Mouse (Mus musculus) MEL (cell line): ENCODE data around the gene Ltbp3. TPM values are rescaled to one million over a fixed set of nuclear protein-coding genes. Genes with fewer than 3 reads are reported as not detected.

ENCODE experiments used
- DNase-seq: peaks from one replicate; pipeline ENCODE4 v3.0.0; 2011; ENCODE audit warnings: low read depth, low spot score
- H3K27ac ChIP-seq: 2 replicates; pipeline ENCODE4 v1.5.1; 2012; ENCODE audit warnings: low read depth, mild to moderate bottlenecking, control low read depth, low read length, moderate library complexity; ENCODE audit not compliant: control insufficient read depth
- H3K27me3 ChIP-seq, 2 experiments: fragments of 150-350 bp in 1 of 2; sonication (generic) in 1 of 2; 2 replicates each; pipeline ENCODE4 v1.6.1; 2012; ENCODE audit warnings: low read length in 2 of 2, mild to moderate bottlenecking in 2 of 2, improper control_type of control experiment in 1 of 2, moderate library complexity in 1 of 2; ENCODE audit not compliant: insufficient read depth in 2 of 2, control insufficient read depth in 1 of 2
- H3K36me3 ChIP-seq, 2 experiments: 2 replicates each; pipeline ENCODE4 v1.6.1; 2012 to 2014; ENCODE audit warnings: low read length in 2 of 2, improper control_type of control experiment in 1 of 2, inconsistent platforms in 1 of 2, mild to moderate bottlenecking in 1 of 2; ENCODE audit not compliant: insufficient read depth in 2 of 2, control insufficient read depth in 1 of 2
- H3K4me1 ChIP-seq, 2 experiments: fragments of 150-350 bp in 1 of 2; sonication (generic) in 1 of 2; 2 replicates each; pipeline ENCODE4 v1.6.1; 2012; ENCODE audit warnings: low read length in 2 of 2, improper control_type of control experiment in 1 of 2, mild to moderate bottlenecking in 1 of 2; ENCODE audit not compliant: insufficient read depth in 2 of 2, control insufficient read depth in 1 of 2
- H3K4me3 ChIP-seq, 2 experiments: fragments of 150-350 bp in 1 of 2; sonication (generic) in 1 of 2; 2 replicates each; pipeline ENCODE4 v1.5.1; 2012; ENCODE audit warnings: low read depth in 2 of 2, low read length in 2 of 2, mild to moderate bottlenecking in 2 of 2, moderate library complexity in 2 of 2, control low read depth in 1 of 2, improper control_type of control experiment in 1 of 2; ENCODE audit not compliant: control insufficient read depth in 1 of 2, insufficient read depth in 1 of 2
- H3K79me2 ChIP-seq: 2 replicates; pipeline ENCODE4 v1.6.1; 2012; ENCODE audit warnings: mild to moderate bottlenecking, low read length, moderate library complexity; ENCODE audit not compliant: control insufficient read depth, poor library complexity, insufficient read depth
- H3K9ac ChIP-seq: 2 replicates; pipeline ENCODE4 v1.6.1; 2012; ENCODE audit warnings: low read depth, mild to moderate bottlenecking, control low read depth, low read length, moderate library complexity; ENCODE audit not compliant: control insufficient read depth, poor library complexity, severe bottlenecking
- H3K9me3 ChIP-seq: fragments of 150-350 bp; sonication (generic); replicated peaks from 2 replicates; pipeline ENCODE4 v1.6.1; 2012; ENCODE audit warnings: mild to moderate bottlenecking, low read length, improper control_type of control experiment, moderate library complexity; ENCODE audit not compliant: insufficient read depth
- BHLHE40 ChIP-seq: IDR thresholded peaks from 2 replicates; pipeline ENCODE4 v1.6.1; 2012; ENCODE audit warnings: low read depth, mild to moderate bottlenecking, inconsistent platforms, low read length, improper control_type of control experiment, borderline replicate concordance
- CTCF ChIP-seq, 3 experiments: IDR thresholded peaks in 2 of 3; conservative IDR thresholded peaks in 1 of 3; 2 replicates each; pipeline ENCODE4 v1.5.1; 2011 to 2012; ENCODE audit warnings: low read length in 3 of 3, low read depth in 2 of 3, mild to moderate bottlenecking in 2 of 3, improper control_type of control experiment in 1 of 3, inconsistent platforms in 1 of 3, mixed read lengths in 1 of 3, moderate library complexity in 1 of 3; ENCODE audit not compliant: control insufficient read depth in 1 of 3, insufficient read depth in 1 of 3, poor library complexity in 1 of 3, severe bottlenecking in 1 of 3
- E2F4 ChIP-seq: IDR thresholded peaks from 2 replicates; pipeline ENCODE4 v1.6.1; 2011; ENCODE audit warnings: low read depth, low read length, improper control_type of control experiment, borderline replicate concordance
- ELF1 ChIP-seq: IDR thresholded peaks from 2 replicates; pipeline ENCODE4 v1.6.1; 2014; ENCODE audit warnings: low read depth, mild to moderate bottlenecking, inconsistent platforms, low read length, improper control_type of control experiment, moderate library complexity
- ETS1 ChIP-seq: IDR thresholded peaks from 2 replicates; pipeline ENCODE4 v1.6.1; 2012; ENCODE audit warnings: low read depth, mild to moderate bottlenecking, inconsistent platforms, low read length, improper control_type of control experiment, moderate library complexity
- GATA1 ChIP-seq: IDR thresholded peaks from 2 replicates; pipeline ENCODE4 v1.6.1; 2011; ENCODE audit warnings: low read depth, low read length, improper control_type of control experiment
- HCFC1 ChIP-seq: IDR thresholded peaks from 2 replicates; pipeline ENCODE4 v1.6.1; 2012; ENCODE audit warnings: low read depth, mild to moderate bottlenecking, inconsistent platforms, low read length, improper control_type of control experiment, moderate library complexity
- JUND ChIP-seq: IDR thresholded peaks from 2 replicates; pipeline ENCODE4 v1.6.1; 2011; ENCODE audit warnings: low read depth, mild to moderate bottlenecking, improper control_type of control experiment, low read length
- KAT2A ChIP-seq: conservative IDR thresholded peaks from 2 replicates; pipeline ENCODE4 v1.6.1; 2012; ENCODE audit warnings: low read depth, low read length, improper control_type of control experiment, inconsistent platforms
- MAX ChIP-seq: IDR thresholded peaks from 2 replicates; pipeline ENCODE4 v1.6.1; 2011; ENCODE audit warnings: low read length, improper control_type of control experiment
- MAZ ChIP-seq: IDR thresholded peaks from 2 replicates; pipeline ENCODE4 v1.6.1; 2012; ENCODE audit warnings: low read depth, mild to moderate bottlenecking, inconsistent platforms, low read length, improper control_type of control experiment
- MEF2A ChIP-seq: IDR thresholded peaks from 2 replicates; pipeline ENCODE4 v1.6.1; 2014; ENCODE audit warnings: low read depth, mild to moderate bottlenecking, inconsistent platforms, low read length, improper control_type of control experiment; ENCODE audit not compliant: poor library complexity, insufficient replicate concordance, severe bottlenecking; ENCODE audit errors: extremely low read depth
- MYC ChIP-seq: IDR thresholded peaks from 2 replicates; pipeline ENCODE4 v1.6.1; 2011; ENCODE audit warnings: low read depth, mild to moderate bottlenecking, low read length, improper control_type of control experiment, moderate library complexity
- NELFE ChIP-seq: IDR thresholded peaks from 2 replicates; pipeline ENCODE4 v1.6.1; 2011; ENCODE audit warnings: low read depth, low read length, improper control_type of control experiment
- NRF1 ChIP-seq: IDR thresholded peaks from 2 replicates; pipeline ENCODE4 v1.6.1; 2014; ENCODE audit warnings: low read depth, mild to moderate bottlenecking, inconsistent platforms, low read length, improper control_type of control experiment, moderate library complexity; ENCODE audit not compliant: poor library complexity, insufficient read depth, severe bottlenecking
- POLR2A ChIP-seq, 2 experiments: IDR thresholded peaks; 2 replicates each; pipeline ENCODE4 v1.6.1; 2011 to 2012; ENCODE audit warnings: low read length in 2 of 2, mild to moderate bottlenecking in 2 of 2, control low read depth in 1 of 2, improper control_type of control experiment in 1 of 2, low read depth in 1 of 2, moderate library complexity in 1 of 2; ENCODE audit not compliant: control insufficient read depth in 1 of 2, insufficient read depth in 1 of 2, poor library complexity in 1 of 2
- POLR2AphosphoS5 ChIP-seq: IDR thresholded peaks from 2 replicates; pipeline ENCODE4 v1.6.1; 2012; ENCODE audit warnings: low read depth, borderline replicate concordance, mild to moderate bottlenecking, inconsistent platforms, low read length, moderate library complexity, mixed read lengths
- RAD21 ChIP-seq: IDR thresholded peaks from 2 replicates; pipeline ENCODE4 v1.6.1; 2011; ENCODE audit warnings: mild to moderate bottlenecking, low read depth, low read length, improper control_type of control experiment
- RCOR1 ChIP-seq: IDR thresholded peaks from 2 replicates; pipeline ENCODE4 v1.6.1; 2012; ENCODE audit warnings: low read depth, mild to moderate bottlenecking, inconsistent platforms, low read length, improper control_type of control experiment
- SMC3 ChIP-seq: IDR thresholded peaks from 2 replicates; pipeline ENCODE4 v1.6.1; 2011; ENCODE audit warnings: low read depth, low read length, improper control_type of control experiment
- TBP ChIP-seq: IDR thresholded peaks from 2 replicates; pipeline ENCODE4 v1.8.0; 2011; ENCODE audit warnings: low read depth, low read length, improper control_type of control experiment
- UBTF ChIP-seq: IDR thresholded peaks from 2 replicates; pipeline ENCODE4 v1.6.1; 2012; ENCODE audit warnings: low read depth, mild to moderate bottlenecking, inconsistent platforms, low read length, improper control_type of control experiment, moderate library complexity, borderline replicate concordance; ENCODE audit not compliant: insufficient read depth
- USF1 ChIP-seq: IDR thresholded peaks from 2 replicates; pipeline ENCODE4 v1.6.1; 2014; ENCODE audit warnings: low read depth, mild to moderate bottlenecking, inconsistent platforms, low read length, improper control_type of control experiment, moderate library complexity
- USF2 ChIP-seq, 2 experiments: IDR thresholded peaks; 2 replicates each; pipeline ENCODE4 v1.6.1; 2011 to 2012; ENCODE audit warnings: improper control_type of control experiment in 2 of 2, low read length in 2 of 2, borderline replicate concordance in 1 of 2, inconsistent platforms in 1 of 2, low read depth in 1 of 2, mild to moderate bottlenecking in 1 of 2; ENCODE audit not compliant: insufficient read depth in 1 of 2
- ZC3H11A ChIP-seq: IDR thresholded peaks from 2 replicates; pipeline ENCODE4 v1.6.1; 2012; ENCODE audit warnings: low read depth, mild to moderate bottlenecking, inconsistent platforms, low read length, improper control_type of control experiment
- ZKSCAN1 ChIP-seq: IDR thresholded peaks from 2 replicates; pipeline ENCODE4 v1.6.1; 2012; ENCODE audit warnings: low read depth, mild to moderate bottlenecking, inconsistent platforms, low read length, improper control_type of control experiment, moderate library complexity
- ZNF384 ChIP-seq: IDR thresholded peaks from 2 replicates; pipeline ENCODE4 v1.6.1; 2012; ENCODE audit warnings: low read depth, mild to moderate bottlenecking, inconsistent platforms, low read length, improper control_type of control experiment
- polyA plus RNA-seq, 2 experiments: library from polyadenylated mRNA; stranded (reverse) in 1 of 2; unstranded in 1 of 2; fragments of >175 nt in 1 of 2; fragments of >200 nt in 1 of 2; gene quantifications; 2 replicates each; pipeline versions ENCODE4 v1.2.1 to v1.2.4; 2012; ENCODE audit warnings: low replicate concordance in 2 of 2, low read depth in 1 of 2; ENCODE audit not compliant: insufficient read length in 2 of 2, insufficient read depth in 1 of 2, missing spikeins in 1 of 2
- total RNA-seq: library from RNA; depleted of rRNA; stranded (reverse); fragments of 300-350 nt; gene quantifications from 2 replicates; pipeline ENCODE4 v1.2.3, GENCODE M21; 2012

Gene Ltbp3
- total and polyA plus RNA-seq, 3 experiments, result 0.39 TPM; not detected in 2

DNA sequence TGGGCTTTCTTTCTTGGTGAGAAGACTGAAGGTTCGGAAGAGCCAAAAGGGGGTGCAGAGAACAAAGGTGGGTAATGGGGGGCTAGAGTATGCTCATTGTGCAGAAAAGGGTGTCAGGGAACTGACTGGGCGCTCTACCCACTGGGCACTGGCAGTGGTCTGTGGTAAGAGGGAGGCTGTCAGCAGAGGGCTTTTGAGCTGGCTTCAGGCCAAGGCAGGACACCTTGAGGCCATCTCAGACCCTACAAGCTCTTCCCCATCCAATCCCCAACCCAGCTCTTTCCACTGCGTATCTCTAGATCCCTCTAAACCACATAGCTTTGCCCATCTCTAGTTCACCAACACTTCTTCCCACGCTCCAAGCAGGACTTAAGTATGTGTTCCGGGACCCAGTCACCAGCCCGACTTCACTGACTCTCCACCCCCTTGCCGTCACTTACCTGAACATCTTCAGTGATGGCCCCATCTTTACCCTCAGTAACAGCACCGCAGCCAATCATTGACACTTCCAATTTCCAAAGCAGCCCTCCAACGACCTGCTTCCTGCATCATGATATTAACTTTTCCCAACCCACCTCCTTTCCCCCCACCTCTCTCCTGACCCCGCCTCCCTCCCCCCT lies 44.4 kb downstream of the Ltbp3 start:
- no peak overlapping the region for H3K9ac ChIP-seq
- DNase-seq, result no peak
- no peak overlapping the region for H3K4me3 ChIP-seq
- H3K27me3 ChIP-seq, result no peaks in the 10 kb centered on the region
- no peaks in the 10 kb centered on the region for H3K9me3 ChIP-seq
- no peak overlapping the region for H3K27ac ChIP-seq
- H3K4me1 ChIP-seq, result peaks cover 0 to 11% of the 10 kb centered on the region in 2 experiments; a peak in 2 of 4 replicates
- no peak for TF ChIP-seq ELF1
- no peak for TF ChIP-seq E2F4
- no peak for TF ChIP-seq MYC
- no peak for TF ChIP-seq BHLHE40
- no peak for TF ChIP-seq MAX
- no peak for TF ChIP-seq ZC3H11A
- TF ChIP-seq USF1, result no peak
- no peak for TF ChIP-seq USF2 (IDR thresholded peaks at IDR 0.05; ENCODE audit: borderline replicate concordance in 1 of 2, insufficient read depth in 1 of 2, low read depth in 1 of 2, low read length in 2 of 2)
- TF ChIP-seq ZNF384, result no peak
- no peak for TF ChIP-seq KAT2A
- no peak for TF ChIP-seq TBP
- no peak for TF ChIP-seq MAZ
- no peak for TF ChIP-seq NRF1
- TF ChIP-seq UBTF, result no peak
- TF ChIP-seq MEF2A, result no peak
- TF ChIP-seq SMC3, result no peak
- no peak for TF ChIP-seq CTCF (IDR thresholded peaks at IDR 0.05 in 2 of 3, conservative IDR thresholded peaks at IDR 0.05 in 1 of 3; ENCODE audit: control insufficient read depth in 1 of 3, insufficient read depth in 1 of 3, low read depth in 2 of 3, low read length in 3 of 3, poor library complexity in 1 of 3, severe bottlenecking in 1 of 3)
- no peak for TF ChIP-seq ZKSCAN1
- TF ChIP-seq RAD21, result no peak
- H3K36me3 ChIP-seq, result no peaks in the 10 kb centered on the region
- H3K79me2 ChIP-seq, result no peaks in the 10 kb centered on the region

DNA sequence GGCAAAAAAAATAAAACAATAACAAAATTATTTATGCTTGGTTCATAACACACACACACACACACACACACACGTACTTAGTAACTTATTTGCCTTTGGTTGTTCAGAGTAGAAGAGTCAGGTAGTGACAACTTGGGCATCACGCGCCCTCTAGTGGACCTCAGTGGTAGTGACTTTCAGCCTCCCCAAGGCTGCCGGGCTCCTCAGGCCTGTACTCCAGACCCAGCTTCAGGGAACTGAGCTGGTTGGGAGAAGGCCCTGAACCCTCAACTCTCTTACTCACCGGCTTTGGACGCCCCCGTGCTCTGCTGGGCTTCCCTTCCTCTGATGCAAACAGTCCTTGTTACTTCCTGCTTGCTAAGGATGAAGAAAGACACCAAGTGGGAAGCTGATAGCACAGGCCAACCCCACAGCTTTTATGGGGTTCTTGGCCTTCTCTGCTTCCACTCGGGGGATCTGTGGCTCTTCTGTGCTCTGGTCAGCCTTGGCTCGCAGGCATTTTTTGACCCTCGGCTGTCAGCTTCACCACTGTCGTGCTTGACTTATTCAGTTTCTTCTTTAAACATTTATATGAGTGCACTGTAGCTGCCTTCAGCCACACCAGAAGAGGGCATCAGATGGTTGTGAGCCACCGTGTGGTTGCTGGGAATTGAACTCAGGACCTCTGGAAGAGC lies 45.9 kb downstream of the Ltbp3 start:
- no peaks in the 10 kb centered on the region for H3K9me3 ChIP-seq
- H3K4me1 ChIP-seq, result peaks cover 0 to 13% of the 10 kb centered on the region in 2 experiments; a peak in 2 of 4 replicates
- peak overlapping the region; percentile 65 for H3K27ac ChIP-seq
- H3K79me2 ChIP-seq, result no peaks in the 10 kb centered on the region
- peak; percentile 94 for DNase-seq
- H3K27me3 ChIP-seq, result no peaks in the 10 kb centered on the region
- peak overlapping the region; percentile 60 for H3K9ac ChIP-seq
- no peaks in the 10 kb centered on the region for H3K36me3 ChIP-seq
- H3K4me3 ChIP-seq, result peak overlapping the region; percentile 19 to 27; a peak in 3 of 4 replicates
- no peak for TF ChIP-seq ETS1
- TF ChIP-seq GATA1, result no peak
- TF ChIP-seq POLR2A (IDR thresholded peaks at IDR 0.05; ENCODE audit: control insufficient read depth in 1 of 2, insufficient read depth in 1 of 2, low read depth in 1 of 2, low read length in 2 of 2, poor library complexity in 1 of 2), result no peak
- no peak for TF ChIP-seq JUND
- TF ChIP-seq ELF1, result no peak
- TF ChIP-seq UBTF, result no peak
- peak; percentile 58 for TF ChIP-seq ZC3H11A
- TF ChIP-seq RAD21, result peak; percentile 80
- 0 out of 2 replicates have a peak, but pooled peaks have one; percentile 32 for TF ChIP-seq MYC
- TF ChIP-seq MEF2A, result no peak
- no peak for TF ChIP-seq POLR2AphosphoS5
- no peak for TF ChIP-seq NELFE
- TF ChIP-seq E2F4, result no peak
- peak; percentile 76 for TF ChIP-seq SMC3
- no peak for TF ChIP-seq TBP
- no peak for TF ChIP-seq USF1
- no peak for TF ChIP-seq HCFC1
- TF ChIP-seq BHLHE40, result no peak
- TF ChIP-seq MAX, result 0 out of 2 replicates have a peak, but pooled peaks have one; percentile 7
- no peak for TF ChIP-seq RCOR1
